Mouse (Mus musculus) kidney, postnatal 0 days (tissue): ENCODE data around the gene Nudt21. TPM values are rescaled to one million over a fixed set of nuclear protein-coding genes. Genes with fewer than 3 reads are reported as not detected.

Experiments used
- ATAC-seq: fragments of 200-750 bp; cut with Nextera tagmentation; replicated peaks from 2 replicates; pipeline ENCODE4 v1.8.0; 2017; ENCODE audit warnings: low read depth, moderate number of reproducible peaks, moderate TSS enrichment, moderate library complexity; ENCODE audit not compliant: low FRiP score
- DNase-seq: peaks from one replicate; pipeline ENCODE4 v3.0.0-alpha.2; 2016; ENCODE audit warnings: low spot score
- H3K27ac ChIP-seq: fragments of 300-500 bp; sonication (generic); 2 replicates; pipeline ENCODE4 v1.5.1; 2014; ENCODE audit warnings: mild to moderate bottlenecking
- H3K27me3 ChIP-seq: fragments of 300-500 bp; sonication (generic); 2 replicates; pipeline ENCODE4 v1.6.1; 2014; ENCODE audit warnings: low read length, mixed read lengths; ENCODE audit not compliant: insufficient read depth
- H3K36me3 ChIP-seq: fragments of 300-500 bp; sonication (generic); 2 replicates; pipeline ENCODE4 v1.6.1; 2014; ENCODE audit warnings: low read length, mixed read lengths; ENCODE audit not compliant: insufficient read depth
- H3K4me1 ChIP-seq: fragments of 300-500 bp; sonication (generic); replicated peaks from 2 replicates; pipeline ENCODE4 v1.6.1; 2014; ENCODE audit warnings: antibody characterized with exemption, low read length, mixed read lengths; ENCODE audit not compliant: insufficient read depth
- H3K4me2 ChIP-seq: fragments of 300-500 bp; sonication (generic); 2 replicates; pipeline ENCODE4 v1.6.1; 2014; ENCODE audit warnings: mild to moderate bottlenecking, low read length, moderate library complexity, mixed read lengths
- H3K4me3 ChIP-seq: fragments of 300-500 bp; sonication (generic); replicated peaks from 2 replicates; pipeline ENCODE4 v1.5.1; 2014; ENCODE audit warnings: low read depth, low read length
- H3K9ac ChIP-seq: fragments of 300-500 bp; sonication (generic); 2 replicates; pipeline ENCODE4 v1.6.1; 2014; ENCODE audit warnings: low read depth, low read length
- H3K9me3 ChIP-seq: fragments of 300-500 bp; sonication (generic); replicated peaks from 2 replicates; pipeline ENCODE4 v1.6.1; 2016; ENCODE audit warnings: low read length, inconsistent platforms, mixed read lengths
- CTCF ChIP-seq: IDR thresholded peaks from 2 replicates; pipeline ENCODE4 v1.5.1; 2016; ENCODE audit warnings: antibody characterized with exemption, low read depth, mild to moderate bottlenecking, moderate library complexity
- WGBS: fragments of 180-500 bp; shearing (Covaris S2); extraction: QIAGEN DNeasy Blood & Tissue Kit; methylation state at CpG from one replicate; pipeline ENCODE4 v1.1.7; 2014; 5-methylcytosine and 5-hydroxymethylcytosine counted together
- polyA plus RNA-seq: library from polyadenylated mRNA; unstranded; fragments of >200 nt; fragmentation: Nextera tagmentation; extraction: Ambion mirVana; gene quantifications from 2 replicates; pipeline ENCODE4 v1.2.1, GENCODE M21; 2015

The Nudt21 gene
- polyA plus RNA-seq, 1 experiment from 2014 or later = 106 TPM

GRCm38 (mm10) chr8:94023916-94024315, 12.9 kb downstream of the Nudt21 start:
- Histone ChIP-seq H3K27me3 (no peaks in the 10 kb centered on the region), H3K4me3 (no peak overlapping the region), H3K36me3 (peaks cover 40% of the 10 kb centered on the region), H3K9ac (no peak overlapping the region), H3K27ac (no peak overlapping the region), H3K4me1 (no peaks in the 10 kb centered on the region), H3K4me2 (no peak overlapping the region), H3K9me3 (no peaks in the 10 kb centered on the region)
- no peak for TF ChIP-seq CTCF
- DNase-seq = no peak
- no peak for ATAC-seq
- WGBS = 97% methylated on average over 6 of the region's 6 CpGs

DNA sequence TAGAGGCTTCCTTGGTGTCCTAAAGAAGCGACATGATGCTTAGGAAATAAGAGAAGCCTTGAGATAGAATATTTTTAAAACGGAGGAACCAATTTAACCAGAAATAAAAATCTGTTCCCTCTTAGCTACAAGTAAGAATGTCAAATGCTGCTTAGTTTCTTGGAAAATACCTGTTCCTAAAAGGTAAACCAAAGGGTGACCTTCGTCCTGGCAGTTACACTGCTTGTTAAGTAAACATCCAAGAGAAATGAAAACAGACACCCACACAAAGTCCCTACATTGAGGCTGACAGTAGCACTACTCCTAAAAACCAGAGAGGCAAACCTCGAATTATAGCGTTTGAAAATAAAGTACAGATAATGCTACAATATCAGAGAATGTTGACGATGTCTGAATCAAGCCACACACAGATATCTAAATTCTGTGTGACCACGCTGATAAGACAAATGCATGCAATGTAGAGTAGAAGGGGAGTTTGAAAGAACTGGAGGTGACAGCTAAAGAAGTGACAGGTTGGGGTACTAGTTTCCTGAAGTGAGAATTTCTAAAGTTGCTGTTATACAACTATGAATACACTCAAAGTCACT, 23.7 kb downstream of the Nudt21 start:
- Histone ChIP-seq H3K27me3 (no peaks in the 10 kb centered on the region), H3K9me3 (no peaks in the 10 kb centered on the region), H3K4me3 (peak overlapping the region; percentile 98), H3K4me1 (peaks cover 14% of the 10 kb centered on the region; the same call in 1 of the 2 replicates), H3K9ac (peak overlapping the region; percentile 99), H3K36me3 (no peaks in the 10 kb centered on the region), H3K27ac (peak overlapping the region; percentile 96; the same call in 1 of the 2 replicates), H3K4me2 (peak overlapping the region; percentile 88)
- TF ChIP-seq CTCF = no peak
- DNase-seq (no peak), ATAC-seq (no peak)
- WGBS = 32% methylated on average over 7 of the region's 7 CpGs

GRCm38 (mm10) chr8:94012013-94012951, 24.5 kb downstream of the Nudt21 start, which contains the start of gene Amfr:
Gene Amfr (minus strand): TSS chr8:94012842.
- ATAC-seq (peak; percentile 96), DNase-seq (peak; percentile 86)
- Histone ChIP-seq H3K36me3 (no peaks in the 10 kb centered on the region), H3K27me3 (no peaks in the 10 kb centered on the region), H3K9me3 (no peaks in the 10 kb centered on the region), H3K9ac (peak within 1 kb of the TSS; percentile 99), H3K4me3 (peak within 1 kb of the TSS; percentile 98), H3K4me2 (peak within 1 kb of the TSS; percentile 88), H3K4me1 (peaks cover 14% of the 10 kb centered on the region; the same call in 1 of the 2 replicates), H3K27ac (peak within 1 kb of the TSS; percentile 96)
- peak; percentile 28; the same call in 1 of the 2 replicates for TF ChIP-seq CTCF
- under 1% methylated on average over 95 of the region's 130 CpGs for WGBS

DNA sequence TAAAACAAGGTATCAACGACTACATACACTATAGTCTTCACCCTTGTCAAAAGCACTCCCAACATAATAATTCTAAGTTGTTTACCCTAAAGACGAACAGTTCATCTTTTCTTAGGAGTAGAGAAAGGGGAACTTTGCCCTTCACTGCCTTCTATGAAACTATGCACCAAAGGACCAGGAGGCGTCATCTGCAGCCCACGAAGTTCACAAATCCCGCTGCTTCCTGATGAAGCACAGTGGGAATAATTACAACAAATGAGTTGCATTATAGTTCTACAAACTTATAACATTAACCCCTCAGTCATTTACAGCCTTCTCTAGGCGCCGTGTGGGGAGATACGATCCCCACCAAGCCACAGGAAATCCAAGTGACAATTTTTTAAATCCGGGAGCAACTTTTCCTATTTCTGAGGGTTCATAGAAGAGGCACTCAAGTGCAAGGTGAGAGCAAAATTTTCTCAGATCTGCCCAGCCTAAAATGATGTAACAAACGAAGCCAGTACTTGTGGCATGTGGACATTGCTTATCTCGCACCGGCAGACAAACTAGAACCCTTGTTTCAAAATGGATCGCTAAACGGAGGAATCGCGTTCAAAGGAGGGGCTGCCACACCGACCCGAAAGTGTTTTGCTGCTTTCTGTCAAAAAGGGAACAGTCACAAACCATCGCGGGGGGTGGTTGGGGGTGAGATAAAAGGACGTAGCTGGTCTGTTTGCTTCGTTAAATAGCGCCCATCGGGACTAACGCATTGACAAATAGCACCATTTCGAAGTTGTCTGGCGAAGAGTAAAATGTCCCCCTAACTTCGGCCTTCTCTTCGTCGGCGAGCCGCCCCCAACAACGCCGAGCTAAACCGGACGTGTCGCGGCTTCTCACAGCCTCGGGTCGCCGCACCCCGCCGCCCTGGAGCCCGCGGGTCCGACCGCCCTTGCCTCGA, 25.5 kb downstream of the Nudt21 start:
- H3K4me3 ChIP-seq = peak overlapping the region; percentile 98
- H3K9me3 ChIP-seq = no peaks in the 10 kb centered on the region
- H3K36me3 ChIP-seq = no peaks in the 10 kb centered on the region
- H3K9ac ChIP-seq = peak overlapping the region; percentile 99
- peak; percentile 25 for DNase-seq
- no peak for ATAC-seq
- no peaks in the 10 kb centered on the region for H3K27me3 ChIP-seq
- 3% methylated on average over 48 of the region's 48 CpGs for WGBS
- H3K27ac ChIP-seq = peak overlapping the region; percentile 96
- H3K4me1 ChIP-seq = peaks cover 14% of the 10 kb centered on the region; the same call in 1 of the 2 replicates
- H3K4me2 ChIP-seq = peak overlapping the region; percentile 88
- TF ChIP-seq CTCF = no peak

DNA sequence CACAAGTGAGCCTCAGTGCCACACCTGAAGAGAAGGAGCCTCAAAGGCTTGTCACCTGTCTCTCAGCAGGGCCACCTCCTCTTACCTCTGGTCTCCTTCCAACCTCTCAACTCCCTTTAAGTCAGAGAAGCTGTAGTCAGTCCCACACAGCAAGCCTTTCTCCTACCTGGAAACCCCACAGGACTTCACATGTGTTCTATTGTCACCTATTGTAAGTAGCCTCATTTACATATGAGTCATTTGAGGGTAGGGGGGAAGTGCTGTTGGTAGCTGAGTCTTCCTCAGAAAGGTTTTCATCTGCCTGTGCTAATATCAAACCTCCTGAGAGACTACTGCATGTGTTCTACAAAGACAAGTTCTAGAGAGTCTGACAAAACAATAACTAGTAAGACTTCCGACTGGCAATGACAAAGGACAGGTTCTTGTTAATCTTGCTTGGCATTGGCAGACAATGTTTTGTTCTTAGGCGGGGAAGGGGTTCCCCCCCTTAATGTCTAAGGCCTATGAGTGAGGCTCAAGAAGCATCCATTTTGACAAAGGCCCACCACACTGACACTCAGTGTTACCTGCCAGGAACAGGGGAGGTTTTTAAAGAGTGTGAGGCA, 26.6 kb downstream of the Nudt21 start:
- no peak for DNase-seq
- Histone ChIP-seq H3K36me3 (no peaks in the 10 kb centered on the region), H3K4me1 (peaks cover 14% of the 10 kb centered on the region; the same call in 1 of the 2 replicates), H3K9ac (no peak overlapping the region), H3K27ac (no peak overlapping the region), H3K4me2 (peak overlapping the region; percentile 88), H3K9me3 (no peaks in the 10 kb centered on the region), H3K4me3 (no peak overlapping the region), H3K27me3 (no peaks in the 10 kb centered on the region)
- ATAC-seq = no peak
- TF ChIP-seq CTCF = no peak
- WGBS = 77% methylated on average over 2 of the region's 2 CpGs
